Mouse (Mus musculus) heart, adult 2 months (tissue): ENCODE measurements around the gene Cd163. TPM values are rescaled to one million over a fixed set of nuclear protein-coding genes. Genes with fewer than 3 reads are reported as not detected.
"Not testable (repeated sequence)": the region's sequence is repeated elsewhere in the genome, so short reads cannot be mapped to it uniquely, and the experiment has no call there.

Experiments
- DNase-seq, 2 experiments: peaks; one replicate each; pipeline ENCODE4 v3.0.0; 2021
- H3K27ac ChIP-seq: fragments of 200-600 bp; 2 replicates; pipeline ENCODE4 v1.8.1; 2022
- H3K27me3 ChIP-seq: fragments of 200-500 bp; 2 replicates; pipeline ENCODE4 v1.6.1; 2012; ENCODE audit warnings: mild to moderate bottlenecking, low read length, inconsistent platforms, mixed read lengths; ENCODE audit not compliant: control insufficient read depth, insufficient read depth
- H3K36me3 ChIP-seq: fragments of 200-500 bp; 2 replicates; pipeline ENCODE4 v1.6.1; 2012; ENCODE audit warnings: low read length, inconsistent platforms; ENCODE audit not compliant: control insufficient read depth, insufficient read depth
- H3K4me1 ChIP-seq: fragments of 200-500 bp; 2 replicates; pipeline ENCODE4 v1.6.1; 2011; ENCODE audit warnings: low read length; ENCODE audit not compliant: control insufficient read depth, insufficient read depth
- H3K4me3 ChIP-seq: fragments of 200-600 bp; 2 replicates; pipeline ENCODE4 v1.8.1; 2022
- H3K79me2 ChIP-seq: fragments of 200-500 bp; replicated peaks from 2 replicates; pipeline ENCODE4 v1.6.1; 2012; ENCODE audit warnings: mild to moderate bottlenecking, inconsistent platforms, low read length, moderate library complexity, mixed read lengths; ENCODE audit not compliant: control insufficient read depth, insufficient read depth
- H3K9ac ChIP-seq: fragments of 200-500 bp; 2 replicates; pipeline ENCODE4 v1.6.1; 2012; ENCODE audit warnings: low read depth, mild to moderate bottlenecking, control low read depth, inconsistent platforms, low read length, mixed read lengths
- CTCF ChIP-seq: fragments of 200-600 bp; IDR thresholded peaks from 2 replicates; pipeline ENCODE4 v1.8.1; 2022; ENCODE audit warnings: antibody characterized with exemption, mild to moderate bottlenecking, moderate library complexity
- EP300 ChIP-seq: fragments of 200-500 bp; IDR thresholded peaks from 2 replicates; pipeline ENCODE4 v1.6.1; 2011; ENCODE audit warnings: low read depth, low read length, control low read depth; ENCODE audit not compliant: insufficient read depth
- POLR2A ChIP-seq: fragments of 200-500 bp; IDR thresholded peaks from 2 replicates; pipeline ENCODE4 v1.6.1; 2011; ENCODE audit warnings: mild to moderate bottlenecking, low read depth, low read length, control low read depth; ENCODE audit not compliant: insufficient read depth
- WGBS: fragments of 180-500 bp; shearing (Covaris S2); methylation state at CpG from one replicate; pipeline ENCODE4 v1.1.7; 2018; 5-methylcytosine and 5-hydroxymethylcytosine counted together
- intact Hi-C: fragments of 180-260 bp; cut with DNase I; formaldehyde crosslinking; loops from one replicate; pipeline ENCODE4 v1.15.1; 2025
- polyA plus RNA-seq: library from polyadenylated mRNA; depleted of rRNA; stranded (reverse); fragments of >200 nt; gene quantifications from 2 replicates; pipeline ENCODE4 v1.2.3, GENCODE M21; 2012
- total RNA-seq, 2 experiments: library from RNA; stranded (reverse); gene quantifications; 2 replicates each; pipeline ENCODE4 v1.2.3; 2021

Gene Cd163
- total and polyA plus RNA-seq, 3 experiments = 2.7 to 16.3 (median 15.7) TPM

DNA sequence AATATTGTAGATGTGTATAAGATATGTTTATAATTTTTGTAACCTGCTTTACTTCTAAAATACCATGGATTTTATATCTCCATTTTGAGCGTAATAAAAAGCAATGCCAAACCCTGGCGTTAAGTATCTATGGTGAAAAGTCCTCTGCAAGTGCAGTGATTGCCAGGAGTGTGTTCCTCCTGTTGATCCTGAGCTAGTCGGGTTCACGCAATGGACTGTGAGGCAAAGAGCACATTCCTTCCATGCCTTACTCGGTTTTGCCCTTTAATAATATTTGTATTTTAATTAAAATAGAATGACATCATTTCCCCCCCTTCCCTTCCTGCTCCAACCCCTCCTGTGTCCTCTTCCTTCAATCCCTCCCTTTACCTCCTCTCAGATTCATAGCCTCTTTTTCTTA lies 26.8 kb upstream of the Cd163 start:
- no peak overlapping the region for H3K4me3 ChIP-seq
- WGBS = 61% methylated on average over 5 of the region's 5 CpGs
- DNase-seq = no peak
- no peak overlapping the region for H3K9ac ChIP-seq
- no peak overlapping the region for H3K27ac ChIP-seq
- no peak for TF ChIP-seq EP300
- TF ChIP-seq CTCF = no peak
- no peaks in the 10 kb centered on the region for H3K36me3 ChIP-seq
- H3K79me2 ChIP-seq = no peaks in the 10 kb centered on the region
- H3K4me1 ChIP-seq = no peaks in the 10 kb centered on the region; the same call in 1 of the 2 replicates
- no peaks in the 10 kb centered on the region for H3K27me3 ChIP-seq
- intact Hi-C loops = no loop called here

DNA sequence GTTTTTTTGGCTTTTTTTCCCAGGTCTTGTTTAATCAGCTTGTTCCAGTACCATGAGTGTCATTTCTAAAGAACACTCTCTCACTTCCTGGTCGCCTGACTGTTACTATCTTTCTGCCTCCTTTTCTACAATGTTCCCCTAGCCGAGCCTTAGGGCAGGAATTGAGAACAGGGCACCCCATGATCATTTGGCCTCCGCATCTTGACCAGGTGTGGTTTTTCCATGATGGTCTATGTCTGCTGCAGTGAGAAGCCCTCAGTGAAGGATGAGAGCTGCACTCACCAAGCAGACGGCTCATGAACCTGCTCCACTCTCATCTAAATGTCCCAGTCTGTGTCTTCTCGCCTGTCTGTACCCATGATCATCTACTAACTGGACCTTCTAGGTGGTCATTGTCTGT lies 26.2 kb upstream of the Cd163 start:
- TF ChIP-seq EP300 (no peak), CTCF (no peak), POLR2A (no peak)
- no peak for DNase-seq
- no peaks in the 10 kb centered on the region for H3K36me3 ChIP-seq
- H3K4me3 ChIP-seq = no peak overlapping the region
- H3K4me1 ChIP-seq = no peaks in the 10 kb centered on the region; the same call in 1 of the 2 replicates
- no peak overlapping the region for H3K27ac ChIP-seq
- no peaks in the 10 kb centered on the region for H3K27me3 ChIP-seq
- 56% methylated on average over 5 of the region's 5 CpGs for WGBS
- intact Hi-C loops = no loop called here
- no peaks in the 10 kb centered on the region for H3K79me2 ChIP-seq
- no peak overlapping the region for H3K9ac ChIP-seq

DNA sequence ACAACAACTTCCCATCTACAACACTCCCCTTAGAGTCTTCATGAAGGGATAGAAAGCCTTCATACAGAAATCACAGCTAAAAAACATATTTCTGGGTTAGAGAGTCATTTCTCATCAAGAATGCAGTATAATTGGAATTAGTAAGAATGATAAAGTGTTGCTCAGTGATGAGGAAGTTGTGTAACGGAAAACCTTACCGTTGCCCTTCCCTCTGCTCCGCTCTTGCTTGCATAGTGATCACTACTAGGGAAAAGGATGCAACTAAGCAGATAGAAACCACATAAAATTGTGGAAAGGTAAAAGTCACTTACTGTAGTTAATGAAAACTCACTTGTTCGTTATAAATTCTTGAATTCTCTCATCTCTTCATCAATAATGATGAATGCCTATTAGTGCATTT lies 21.7 kb upstream of the Cd163 start:
- WGBS = 74% methylated on average over 4 of the region's 4 CpGs
- no peak for TF ChIP-seq POLR2A
- no peak for TF ChIP-seq EP300
- TF ChIP-seq CTCF = no peak
- no peaks in the 10 kb centered on the region for H3K27me3 ChIP-seq

DNA sequence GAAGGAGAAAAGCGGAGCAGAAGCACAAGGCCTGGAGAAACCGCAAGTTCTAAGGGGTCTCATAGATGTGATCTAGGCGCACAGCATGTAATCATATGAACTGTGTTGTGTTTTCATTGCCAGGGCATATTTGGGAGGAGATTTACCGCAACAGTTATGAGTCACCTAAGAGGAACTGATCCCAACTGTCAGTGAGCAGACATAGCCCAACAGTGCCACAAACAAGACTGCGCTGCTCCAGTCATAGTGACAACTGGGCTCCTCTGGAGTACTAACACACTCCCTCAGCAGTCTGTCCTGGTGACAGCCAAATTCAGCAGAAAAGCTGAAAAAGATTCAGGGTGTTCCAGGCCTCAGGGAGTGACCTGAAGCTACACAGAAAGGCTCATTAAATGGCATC lies 7.1 kb upstream of the Cd163 start:
- H3K27ac ChIP-seq, DNase-seq, H3K27me3 ChIP-seq, H3K36me3 ChIP-seq, H3K4me1 ChIP-seq, intact Hi-C loops, H3K9ac ChIP-seq, H3K4me3 ChIP-seq, H3K79me2 ChIP-seq: not testable (repeated sequence)
- WGBS = 90% methylated on average over 5 of the region's 5 CpGs

More for the DNA sequence above, 21.7 kb upstream of the Cd163 start:
- H3K4me3 ChIP-seq = no peak overlapping the region
- H3K79me2 ChIP-seq = no peaks in the 10 kb centered on the region
- H3K27ac ChIP-seq = no peak overlapping the region
- intact Hi-C loops = no loop called here
- no peak overlapping the region for H3K9ac ChIP-seq
- H3K4me1 ChIP-seq = no peaks in the 10 kb centered on the region; the same call in 1 of the 2 replicates
- no peak for DNase-seq
- no peaks in the 10 kb centered on the region for H3K36me3 ChIP-seq

GRCm38 (mm10) chr6:124301447-124302192 lies 2.8 kb upstream of the Cd163 start:
- no peak overlapping the region for H3K9ac ChIP-seq
- H3K4me1 ChIP-seq = no peaks in the 10 kb centered on the region
- H3K4me3 ChIP-seq = no peak overlapping the region
- intact Hi-C loops = no loop called here
- no peaks in the 10 kb centered on the region for H3K36me3 ChIP-seq
- no peaks in the 10 kb centered on the region for H3K79me2 ChIP-seq
- TF ChIP-seq POLR2A = no peak
- no peak for TF ChIP-seq EP300
- no peak for TF ChIP-seq CTCF
- no peak for DNase-seq
- H3K27ac ChIP-seq = no peak overlapping the region
- no peaks in the 10 kb centered on the region for H3K27me3 ChIP-seq
- 69% methylated on average over 3 of the region's 3 CpGs for WGBS

DNA sequence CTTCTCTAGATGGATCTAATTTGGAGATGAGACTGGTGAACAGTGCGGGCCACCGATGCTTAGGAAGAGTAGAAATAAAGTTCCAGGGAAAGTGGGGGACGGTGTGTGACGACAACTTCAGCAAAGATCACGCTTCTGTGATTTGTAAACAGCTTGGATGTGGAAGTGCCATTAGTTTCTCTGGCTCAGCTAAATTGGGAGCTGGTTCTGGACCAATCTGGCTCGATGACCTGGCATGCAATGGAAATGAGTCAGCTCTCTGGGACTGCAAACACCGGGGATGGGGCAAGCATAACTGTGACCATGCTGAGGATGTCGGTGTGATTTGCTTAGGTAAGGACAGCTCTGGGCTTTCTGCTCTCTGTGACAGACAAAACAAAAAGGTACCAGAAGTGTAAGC lies 4.5 kb downstream of the Cd163 start:
- Histone ChIP-seq H3K4me3 (no peak overlapping the region), H3K9ac (no peak overlapping the region), H3K4me1 (no peaks in the 10 kb centered on the region), H3K27me3 (no peaks in the 10 kb centered on the region), H3K36me3 (no peaks in the 10 kb centered on the region), H3K27ac (no peak overlapping the region), H3K79me2 (no peaks in the 10 kb centered on the region)
- 76% methylated on average over 8 of the region's 8 CpGs for WGBS
- DNase-seq = no peak
- TF ChIP-seq EP300 (no peak), POLR2A (0 out of 2 replicates have a peak, but pooled peaks have one; percentile 9)
- intact Hi-C loops = no loop called here
